Mouse (Mus musculus) bone marrow, adult 2 months (tissue): Measurements from ENCODE around the gene Cacng2.

Experiments
- CTCF ChIP-seq: fragments of 200-500 bp; IDR thresholded peaks from 2 replicates; pipeline ENCODE4 v1.5.1; 2011; ENCODE audit warnings: low read length, control low read depth; ENCODE audit not compliant: control insufficient read depth, insufficient read depth
- POLR2A ChIP-seq: fragments of 200-500 bp; IDR thresholded peaks from 2 replicates; pipeline ENCODE4 v1.6.1; 2011; ENCODE audit warnings: low read depth, mild to moderate bottlenecking, control low read depth, low read length, borderline replicate concordance; ENCODE audit not compliant: control insufficient read depth

DNA sequence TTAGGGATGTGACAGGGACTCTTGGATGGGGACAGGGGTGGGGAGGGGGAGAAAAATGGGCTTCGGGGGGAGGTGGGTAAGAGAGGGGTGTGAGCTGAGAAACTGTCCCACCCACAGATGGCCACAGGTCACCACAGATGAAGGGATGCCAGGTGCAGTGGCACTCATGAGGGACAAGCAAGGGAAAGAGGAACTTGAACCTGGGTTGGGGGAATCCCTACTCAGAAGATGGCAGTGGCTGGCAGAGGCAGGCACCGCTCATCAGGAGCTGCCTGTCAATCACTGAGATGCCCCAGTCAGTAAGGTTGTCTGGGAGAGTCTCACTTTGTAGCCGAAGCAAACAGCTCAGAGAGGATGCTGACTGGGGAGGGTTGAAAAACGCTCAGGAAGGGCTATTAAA, 45.5 kb upstream of the Cacng2 start:
- no peak for TF ChIP-seq POLR2A
- TF ChIP-seq CTCF = no peak
